Mouse (Mus musculus) megakaryocyte progenitor cell, adult 5-6 weeks (primary cell): ENCODE results near the gene Map3k12. TPM values are rescaled to one million over a fixed set of nuclear protein-coding genes. Genes with fewer than 3 reads are reported as not detected.

Source experiments
- ATAC-seq: replicated peaks from 2 replicates; pipeline ENCODE4 v1.8.0; 2016; ENCODE audit warnings: mild to moderate bottlenecking, moderate TSS enrichment, inconsistent platforms; ENCODE audit not compliant: poor library complexity
- total RNA-seq, 2 experiments: library from RNA; stranded (forward) in 1 of 2; stranded (reverse) in 1 of 2; fragments of 157-497, 149-512 nt in 1 of 2; fragments of 200-1000 nt in 1 of 2; gene quantifications; 2 replicates each; pipeline versions ENCODE4 v1.2.3 to v1.2.4; 2015 to 2017

Gene Map3k12
- total RNA-seq, 2 experiments from 2014 or later: 0.12 to 1.2 TPM

- ATAC-seq: no peak
Measured at GRCm38 (mm10) chr15:102503924-102504782, 12.7 kb downstream of the Map3k12 start.

GRCm38 (mm10) chr15:102503447-102503846 lies 13.4 kb downstream of the Map3k12 start, which contains the start of gene Gm10337:
Gene Gm10337 (plus strand): TSS chr15:102503722.
- ATAC-seq: no peak

- no peak for ATAC-seq
Measured at GRCm38 (mm10) chr15:102502254-102502840, 14.5 kb downstream of the Map3k12 start.

- no peak for ATAC-seq
Measured at GRCm38 (mm10) chr15:102501084-102501814, 15.6 kb downstream of the Map3k12 start.

GRCm38 (mm10) chr15:102500479-102500878 lies 16.4 kb downstream of the Map3k12 start:
- ATAC-seq: no peak

- no peak for ATAC-seq
Measured at GRCm38 (mm10) chr15:102499851-102500250, 17.0 kb downstream of the Map3k12 start.

GRCm38 (mm10) chr15:102499370-102499769 lies 17.5 kb downstream of the Map3k12 start:
- peak; percentile 45 for ATAC-seq

- ATAC-seq: no peak
Measured at GRCm38 (mm10) chr15:102498322-102498721, 18.5 kb downstream of the Map3k12 start.

- ATAC-seq: no peak
Measured at GRCm38 (mm10) chr15:102487664-102488063, 29.2 kb downstream of the Map3k12 start.

GRCm38 (mm10) chr15:102485853-102486252 lies 31.0 kb downstream of the Map3k12 start:
- ATAC-seq: no peak

- no peak for ATAC-seq
Measured at GRCm38 (mm10) chr15:102483136-102483535, 33.7 kb downstream of the Map3k12 start.

GRCm38 (mm10) chr15:102474520-102474919 lies 42.3 kb downstream of the Map3k12 start:
- ATAC-seq: no peak

- ATAC-seq: no peak
Measured at GRCm38 (mm10) chr15:102473246-102473645, 43.6 kb downstream of the Map3k12 start.

GRCm38 (mm10) chr15:102471727-102472126 lies 45.1 kb downstream of the Map3k12 start:
- ATAC-seq: no peak

GRCm38 (mm10) chr15:102471295-102471645 lies 45.6 kb downstream of the Map3k12 start:
- no peak for ATAC-seq

- ATAC-seq: peak; percentile 45
Measured at GRCm38 (mm10) chr15:102470605-102471294, 46.1 kb downstream of the Map3k12 start.

GRCm38 (mm10) chr15:102470183-102470604 lies 46.7 kb downstream of the Map3k12 start, which contains the start of gene Pcbp2:
Gene Pcbp2 (plus strand): TSS chr15:102470539.
- peak; percentile 95 for ATAC-seq

GRCm38 (mm10) chr15:102468675-102469370 lies 48.0 kb downstream of the Map3k12 start:
- ATAC-seq: no peak

GRCm38 (mm10) chr15:102463666-102464065 lies 53.2 kb downstream of the Map3k12 start:
- 0 out of 2 replicates have a peak, but pooled peaks have one; percentile 27 for ATAC-seq

- no peak for ATAC-seq
Measured at GRCm38 (mm10) chr15:102461430-102462075, 55.3 kb downstream of the Map3k12 start.
